Mouse (Mus musculus) gastrocnemius, adult 8-10 months (tissue): Measurements from ENCODE around the gene Rab6b. TPM values are rescaled to one million over a fixed set of nuclear protein-coding genes. Genes with fewer than 3 reads are reported as not detected.
"Not testable (repeated sequence)": the region's sequence is repeated elsewhere in the genome, so short reads cannot be mapped to it uniquely, and the experiment has no call there.

Experiments
- DNase-seq, 2 experiments: peaks; one replicate each; pipeline ENCODE4 v3.0.0; 2022; ENCODE audit warnings: low spot score in 2 of 2
- total RNA-seq, 4 experiments: library from RNA; stranded (reverse); gene quantifications; 2 replicates each; pipeline ENCODE4 v1.2.4; 2022

The Rab6b gene
- total RNA-seq, 4 experiments from 2014 or later: 0.73 to 2.0 (median 1.4) TPM

- DNase-seq: not testable (repeated sequence)
These were observed 3.2 kb upstream of the Rab6b start for GRCm38 (mm10) chr9:103108341-103108798.

- no peak for DNase-seq
These were observed 2.5 kb upstream of the Rab6b start for GRCm38 (mm10) chr9:103108943-103109670.

DNA sequence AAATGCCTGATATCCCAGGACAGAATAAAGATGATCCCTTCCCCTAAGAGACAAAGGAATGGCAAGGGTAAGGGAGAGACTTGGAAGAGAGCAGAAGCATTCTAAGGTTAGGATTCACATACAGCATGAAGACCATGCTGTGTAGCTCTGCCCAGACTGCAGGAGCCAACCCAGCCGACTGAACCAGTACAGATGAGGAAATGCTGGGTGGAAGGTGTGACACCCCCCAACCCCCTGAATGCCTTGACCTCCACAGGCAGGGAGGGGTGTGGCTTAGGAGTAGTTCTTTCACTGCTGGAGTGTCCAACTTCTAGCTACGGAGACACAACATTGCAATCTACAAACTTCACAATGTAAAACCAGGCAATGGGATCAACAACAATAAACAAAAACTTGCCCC, 1.7 kb upstream of the Rab6b start:
- no peak for DNase-seq

DNA sequence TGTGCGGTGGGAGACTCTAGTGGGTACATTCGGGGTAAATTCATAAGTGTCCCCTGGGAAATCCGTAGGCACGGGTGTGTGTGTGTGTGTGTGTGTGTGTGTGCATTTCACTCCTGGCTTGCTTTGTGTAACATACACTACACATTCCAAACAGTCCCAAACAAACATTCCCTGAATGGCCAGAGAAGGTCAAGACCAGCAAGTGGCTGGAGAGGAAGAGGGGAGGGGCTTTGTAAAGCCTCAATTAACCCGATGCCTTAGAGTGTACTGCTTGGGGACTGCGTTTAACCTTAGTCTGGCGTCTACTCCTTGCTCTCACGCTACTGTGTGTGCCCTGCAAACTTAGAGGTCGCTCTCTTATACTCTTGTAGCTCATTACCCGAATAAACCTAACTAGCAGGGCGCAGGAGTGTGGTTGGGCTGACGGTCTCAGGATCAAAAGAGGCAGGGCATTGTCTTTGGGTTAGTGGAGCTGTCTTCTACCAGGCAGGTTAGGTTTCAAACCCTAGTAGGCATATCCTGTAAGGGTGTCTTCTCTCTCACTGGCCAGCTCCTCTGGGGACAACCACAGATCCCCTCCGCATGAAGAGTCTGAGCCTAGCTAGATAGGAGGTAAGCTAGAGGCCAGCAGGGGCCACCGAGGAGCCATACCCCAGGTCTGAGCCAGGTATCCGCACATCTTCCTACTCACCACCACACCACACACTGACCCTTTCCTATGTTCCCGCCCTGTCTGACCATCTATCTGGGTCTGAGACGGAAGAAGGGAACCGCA, 673 bp upstream of the Rab6b start:
- DNase-seq: no peak

DNA sequence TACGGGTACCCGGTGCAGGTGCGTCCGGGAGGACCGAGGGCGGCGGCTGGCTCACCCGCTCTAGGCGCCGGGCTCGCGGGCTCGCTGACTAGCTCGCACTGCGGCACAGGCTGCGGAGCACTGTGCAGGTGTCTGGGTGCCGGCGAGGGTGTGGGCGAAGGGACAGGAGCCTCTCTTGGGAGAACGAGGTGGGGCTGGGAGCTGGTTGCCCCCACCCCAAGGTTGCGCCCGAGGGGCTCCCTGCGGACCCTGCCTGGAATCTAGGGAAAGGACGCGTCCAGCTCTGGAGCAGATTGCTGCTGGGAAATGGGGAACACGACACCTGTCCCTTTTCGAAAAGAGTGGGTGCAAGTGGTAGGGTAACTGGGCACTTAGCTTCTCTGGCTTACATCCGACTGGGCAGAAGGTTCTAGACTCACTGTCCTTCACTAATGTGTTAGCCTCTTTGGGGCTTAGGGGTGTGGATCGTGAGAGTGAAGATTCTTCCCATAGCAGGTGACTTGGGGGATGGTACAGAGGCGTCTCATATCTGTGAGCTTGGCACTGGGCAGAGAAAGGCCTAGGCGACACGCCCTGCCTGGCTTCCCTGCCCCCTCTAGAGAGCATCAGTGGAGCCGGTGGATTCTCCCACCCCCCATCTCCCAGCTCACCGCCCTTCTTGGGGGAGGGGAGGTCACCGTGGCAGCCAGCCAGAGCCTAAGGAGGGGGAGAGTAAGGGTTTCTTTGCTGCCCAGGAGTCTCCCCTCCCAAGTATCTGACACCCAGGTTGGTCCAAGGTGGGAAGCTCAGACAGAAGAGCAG, 1.1 kb downstream of the Rab6b start:
- no peak for DNase-seq

DNA sequence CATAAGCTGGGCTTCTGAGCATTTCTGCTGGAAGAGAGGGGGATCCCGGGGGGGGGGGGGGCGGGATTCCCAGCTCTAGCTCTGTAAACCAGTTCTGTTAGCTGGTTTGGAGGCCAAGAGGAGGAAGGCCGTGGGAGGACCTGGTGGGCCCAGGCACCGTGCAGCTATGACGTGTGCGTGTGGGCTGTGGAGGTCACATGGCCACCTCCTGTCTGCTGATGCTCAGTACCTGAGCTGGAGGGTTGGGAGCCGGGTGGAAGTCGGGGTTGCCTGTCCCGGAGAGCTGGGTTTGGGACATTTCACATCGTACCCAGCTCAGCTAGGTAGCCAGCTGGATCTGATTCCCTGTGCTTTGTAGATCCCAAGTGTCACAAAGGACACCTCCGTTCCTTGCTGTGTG, 1.8 kb downstream of the Rab6b start:
- DNase-seq: no peak

GRCm38 (mm10) chr9:103114326-103114725, 2.7 kb downstream of the Rab6b start:
- no peak for DNase-seq

GRCm38 (mm10) chr9:103114901-103115300, 3.3 kb downstream of the Rab6b start:
- DNase-seq: no peak

GRCm38 (mm10) chr9:103116941-103117340, 5.4 kb downstream of the Rab6b start:
- DNase-seq: no peak

DNA sequence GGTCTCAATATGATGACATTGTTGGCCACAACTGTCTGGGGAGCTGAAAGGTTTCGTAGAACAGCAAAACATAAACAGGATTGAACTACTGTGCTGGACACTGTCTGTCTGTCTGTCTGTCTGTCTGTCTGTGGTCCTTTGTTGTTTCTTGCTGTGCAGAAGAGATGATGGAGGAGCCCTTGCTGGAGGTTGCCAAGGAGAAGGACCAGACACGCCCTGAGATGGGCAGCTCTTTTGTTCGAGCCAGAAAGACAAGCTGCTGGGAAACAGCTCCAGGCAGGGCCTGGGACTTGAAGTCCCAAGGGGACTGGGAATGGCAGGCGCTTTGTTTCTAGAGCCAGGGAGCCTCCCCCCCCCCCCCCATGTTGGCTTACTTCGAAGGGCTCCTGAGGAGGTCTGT, 5.9 kb downstream of the Rab6b start:
- no peak for DNase-seq

DNA sequence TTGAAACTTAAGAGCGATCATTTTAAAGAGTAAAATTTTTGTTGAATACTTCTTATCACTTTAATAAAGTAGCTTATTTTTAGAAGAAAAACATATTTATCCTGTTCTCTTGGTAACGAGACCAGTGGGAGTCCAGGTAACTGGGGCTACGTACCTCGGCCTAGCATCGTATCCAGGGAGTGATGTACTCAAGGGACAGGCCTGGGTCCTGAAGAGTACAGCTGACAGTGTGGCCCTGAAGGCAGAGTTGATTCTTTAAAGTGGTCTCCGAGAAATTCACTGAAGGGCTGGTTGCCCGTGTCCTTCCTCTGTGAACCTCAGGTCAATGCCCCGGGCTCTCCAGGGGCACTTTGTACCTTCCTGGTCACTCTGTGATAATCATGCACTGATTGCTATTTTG, 6.4 kb downstream of the Rab6b start:
- DNase-seq: no peak

- DNase-seq: no peak
These were observed 7.2 kb downstream of the Rab6b start for GRCm38 (mm10) chr9:103118651-103119275.

DNA sequence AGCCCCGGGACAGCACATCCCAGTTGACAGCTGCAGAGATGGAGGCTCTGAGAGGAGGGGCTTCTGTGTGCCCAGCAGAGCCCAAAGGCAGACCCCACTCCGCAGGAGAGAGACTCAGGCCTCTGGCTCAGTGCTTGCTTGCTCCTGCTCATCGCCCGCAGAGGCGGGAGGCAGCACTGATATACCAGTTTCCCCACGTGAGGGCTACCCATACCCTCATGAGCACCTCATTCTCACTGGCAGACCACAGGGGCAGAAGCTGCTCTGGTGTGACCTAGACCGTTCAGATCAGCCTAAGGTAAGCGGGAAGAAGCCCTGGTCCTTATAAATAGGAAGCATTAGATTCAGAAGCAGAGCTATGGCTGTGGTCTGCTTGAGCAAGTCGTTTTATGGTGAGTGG, 8.2 kb downstream of the Rab6b start:
- no peak for DNase-seq

DNA sequence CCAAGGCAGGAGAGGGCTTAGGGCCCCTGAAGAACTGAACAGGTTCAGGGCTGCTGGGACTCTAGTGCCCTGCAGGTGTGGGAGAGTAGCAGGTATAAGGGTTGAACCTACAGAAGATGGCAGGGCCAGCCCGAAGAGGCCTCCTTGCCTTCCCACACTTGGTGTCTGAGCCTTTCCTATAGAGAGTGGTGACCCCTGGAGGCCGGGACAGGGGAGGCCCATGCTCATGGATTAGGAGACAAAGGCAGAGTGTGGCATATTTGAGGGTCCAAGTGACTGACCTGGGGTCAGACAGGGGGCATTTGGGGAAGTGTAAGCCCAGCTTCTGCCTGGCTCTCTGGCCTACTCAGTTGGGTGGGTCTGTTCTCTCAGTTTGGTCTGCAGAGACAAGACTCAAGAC, 8.6 kb downstream of the Rab6b start:
- DNase-seq: no peak

DNA sequence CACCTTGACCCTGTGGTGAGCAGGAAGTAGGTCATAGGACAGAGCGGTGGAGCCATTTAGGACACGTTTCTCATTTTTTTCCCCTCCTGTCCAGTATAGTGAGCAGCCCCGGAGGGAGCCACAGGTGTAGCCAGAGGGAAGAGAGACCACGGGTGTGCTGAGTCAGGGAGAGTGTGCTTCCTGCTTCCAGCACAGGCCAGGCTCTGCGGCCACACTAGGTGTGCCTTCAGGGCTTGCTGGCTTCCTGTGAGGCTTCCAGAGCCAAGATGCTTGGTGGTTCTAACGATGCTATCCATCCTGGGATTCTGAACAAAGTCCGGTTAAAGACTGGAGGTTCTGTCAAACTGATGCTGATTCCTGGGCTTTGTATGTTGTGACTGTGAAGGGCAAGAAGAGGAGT, 10.0 kb downstream of the Rab6b start:
- DNase-seq: no peak

DNA sequence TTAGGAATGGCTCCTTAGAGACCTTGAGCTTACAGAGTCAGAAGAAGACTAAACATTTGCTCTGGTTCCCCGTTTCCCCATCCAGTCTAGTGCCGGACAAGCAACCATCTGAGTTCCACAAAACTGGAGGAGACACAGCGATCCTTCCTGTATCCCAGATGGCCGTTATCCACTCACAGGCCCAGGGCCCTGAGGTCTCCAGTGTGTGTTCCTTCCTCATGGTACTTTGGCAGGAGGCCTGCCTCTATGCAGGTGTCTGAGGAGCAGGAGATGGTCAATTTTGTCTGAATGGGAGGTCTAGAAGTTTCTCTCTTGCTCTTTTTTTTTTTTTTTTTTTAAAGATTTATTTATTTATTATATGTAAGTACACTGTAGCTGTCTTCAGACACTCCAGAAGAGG, 13.2 kb downstream of the Rab6b start:
- DNase-seq: no peak

DNA sequence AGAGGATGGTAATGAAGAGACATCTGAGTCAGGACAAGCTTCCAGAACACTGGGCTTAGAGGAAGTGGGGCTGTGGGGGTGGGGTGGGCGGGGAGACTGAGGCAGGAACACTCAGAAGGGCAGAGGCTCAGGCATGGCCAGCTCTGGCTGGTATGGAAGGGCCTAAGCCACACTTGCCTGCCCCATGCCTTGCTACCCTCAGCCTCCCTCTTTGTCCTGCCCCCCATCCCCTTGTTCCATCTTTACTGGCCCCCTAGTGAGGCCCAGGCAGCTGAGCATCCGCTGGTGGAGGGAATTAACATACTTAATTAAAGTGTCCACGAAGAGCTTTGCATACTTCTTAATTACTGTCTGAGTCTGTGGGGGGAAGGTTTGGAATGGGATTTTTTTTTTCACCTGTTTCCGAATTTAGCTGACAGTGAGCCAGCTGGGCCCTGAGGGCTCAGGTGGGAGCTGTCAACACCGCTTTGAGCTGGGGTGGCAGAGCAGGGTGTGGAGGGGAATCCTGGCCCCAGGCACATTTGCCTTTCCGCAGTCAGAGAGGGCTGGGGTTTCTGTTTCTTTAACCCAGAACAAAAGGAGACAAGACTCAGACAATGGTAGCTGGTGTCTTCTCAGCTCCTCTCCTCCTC, 22.0 kb downstream of the Rab6b start:
- DNase-seq: no peak

DNA sequence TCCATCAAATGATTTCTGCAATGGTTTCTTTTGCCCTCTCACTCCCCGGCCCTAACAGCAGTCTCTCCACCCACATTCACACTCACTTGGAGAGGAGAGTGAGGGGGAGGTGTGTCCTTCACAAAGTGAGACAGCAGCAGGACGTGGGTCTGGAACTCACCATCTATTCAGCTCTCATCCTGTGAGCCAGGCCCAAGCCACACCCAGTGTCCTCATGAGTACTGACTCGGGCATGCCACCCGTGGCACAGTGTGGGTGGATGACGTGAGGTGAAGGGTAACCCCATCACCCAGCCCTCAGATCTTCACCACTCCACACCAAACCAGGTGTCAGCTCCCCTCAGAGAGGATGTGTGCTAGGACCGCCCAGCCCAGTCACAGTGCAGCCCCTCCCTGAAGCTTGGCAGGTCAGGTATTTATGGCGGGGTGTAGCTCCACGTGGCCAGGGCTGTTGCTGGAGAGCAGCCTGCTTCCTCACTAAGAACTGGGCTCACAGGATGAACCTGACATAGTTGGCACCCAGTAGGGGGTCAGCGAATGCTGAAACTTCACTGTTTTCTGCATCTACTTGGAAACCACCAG, 23.0 kb downstream of the Rab6b start:
- DNase-seq: no peak

GRCm38 (mm10) chr9:103139481-103139880, 27.9 kb downstream of the Rab6b start:
- DNase-seq: no peak

- DNase-seq: no peak
These were observed 28.8 kb downstream of the Rab6b start for GRCm38 (mm10) chr9:103140384-103140783.

DNA sequence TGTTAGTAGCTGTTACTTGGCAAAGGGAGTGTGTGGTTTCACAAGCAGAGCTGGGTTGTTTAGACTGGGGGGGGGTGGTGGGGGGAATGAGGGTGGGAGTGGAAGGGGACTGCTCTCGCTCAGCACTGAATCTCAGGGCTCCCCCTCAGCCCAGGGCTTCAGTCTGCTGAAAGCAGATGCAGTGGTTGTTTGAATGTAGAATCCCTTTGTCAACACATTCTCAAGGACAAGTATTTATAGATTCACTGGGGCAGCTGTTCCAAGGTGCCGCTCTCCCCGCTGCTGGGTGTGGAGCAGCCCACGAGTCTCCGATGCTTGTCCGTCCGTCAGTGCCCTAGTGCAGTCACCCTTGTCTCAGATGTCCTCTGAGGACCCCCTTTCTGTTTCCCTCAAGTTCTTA, 29.7 kb downstream of the Rab6b start:
- DNase-seq: no peak
